Mouse (Mus musculus) bone marrow macrophage, adult 2 months (primary cell): ENCODE data around the gene Dpep2nb.

Source experiments
- CTCF ChIP-seq: IDR thresholded peaks from 2 replicates; pipeline ENCODE4 v1.5.1; 2012; ENCODE audit warnings: low read depth, mild to moderate bottlenecking, low read length, moderate library complexity
- POLR2A ChIP-seq: IDR thresholded peaks from 2 replicates; pipeline ENCODE4 v1.6.1; 2012; ENCODE audit warnings: mild to moderate bottlenecking, low read depth, low read length, borderline replicate concordance

GRCm38 (mm10) chr8:105992499-105992898 lies 13.3 kb downstream of the Dpep2nb start:
- TF ChIP-seq CTCF (no peak), POLR2A (no peak)
